Mouse (Mus musculus): ENCODE results near the gene Plekhg1.

Plekhg1 gene

DNA sequence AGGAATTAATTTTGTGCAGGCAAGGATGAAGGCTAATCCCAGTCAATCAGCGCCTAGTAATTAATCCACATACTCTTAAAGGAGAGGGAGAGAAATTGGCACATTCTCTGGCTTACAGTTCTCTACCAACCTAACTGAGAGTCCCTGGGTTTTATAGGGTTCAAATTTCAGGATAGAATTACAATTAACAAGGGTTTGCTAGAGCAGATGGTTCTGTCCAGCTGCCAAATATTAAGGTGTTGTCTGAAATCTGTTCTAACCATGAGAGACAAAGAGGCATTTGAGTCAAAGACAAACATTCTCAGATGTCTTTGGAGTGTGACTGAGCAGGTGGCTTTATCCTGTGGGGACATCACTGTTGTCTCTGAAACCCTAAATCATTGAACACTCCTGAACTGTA, 87.2 kb downstream of the Plekhg1 start:
- DNase-seq (ENCODE audit: low spot score in 2 of 2), result no peak

- DNase-seq (ENCODE audit: low spot score in 2 of 2), result no peak
Observed at GRCm38 (mm10) chr10:3829472-3829871, 89.3 kb downstream of the Plekhg1 start.

DNA sequence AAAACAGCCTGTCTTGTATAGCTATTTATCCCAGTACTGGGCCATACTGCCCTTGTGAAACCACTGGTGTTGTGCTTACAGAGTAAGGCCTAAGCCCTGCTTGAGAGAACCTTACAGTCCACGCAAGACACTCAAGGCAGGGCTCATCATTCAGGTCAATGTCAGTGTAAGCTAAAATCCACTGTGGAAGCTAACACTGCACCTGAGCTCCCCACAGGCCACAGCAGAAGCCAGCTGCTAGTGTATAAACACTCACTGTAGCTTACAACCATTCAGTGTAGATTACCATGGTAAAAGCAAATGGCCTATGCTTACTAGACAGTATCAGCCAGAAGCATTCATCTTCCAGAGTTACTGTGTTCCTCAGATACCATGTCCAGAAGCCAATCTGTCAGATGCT, 90.5 kb downstream of the Plekhg1 start:
- no peak for DNase-seq (ENCODE audit: low spot score in 2 of 2)

GRCm38 (mm10) chr10:3831597-3832351, 91.6 kb downstream of the Plekhg1 start:
- no peak for DNase-seq (ENCODE audit: low spot score in 2 of 2)

- no peak for DNase-seq (ENCODE audit: low spot score in 2 of 2)
Observed at GRCm38 (mm10) chr10:3834060-3834459, 93.9 kb downstream of the Plekhg1 start.

DNA sequence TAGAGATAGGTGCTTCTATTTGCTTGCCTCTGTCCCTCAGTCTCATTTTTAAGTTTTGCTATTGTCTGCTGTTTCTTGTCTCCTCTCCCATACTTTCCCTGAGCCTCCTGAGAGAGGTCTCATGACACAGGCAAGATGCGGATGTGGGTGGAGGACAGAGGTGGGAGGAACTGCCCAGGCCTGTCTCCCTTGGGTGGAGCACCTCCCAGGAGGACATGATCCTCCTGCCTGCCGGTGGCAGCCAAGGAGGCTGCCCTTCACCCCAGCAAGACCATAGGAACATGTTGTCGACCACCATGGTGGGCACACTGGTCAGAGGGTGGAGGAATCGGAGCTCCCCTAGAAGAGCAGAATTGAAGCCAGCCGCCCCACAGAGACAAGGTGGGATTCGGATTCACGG, 94.5 kb downstream of the Plekhg1 start:
- DNase-seq (ENCODE audit: low spot score in 2 of 2), result no peak

- no peak for DNase-seq (ENCODE audit: low spot score in 2 of 2)
Observed at GRCm38 (mm10) chr10:3835616-3836015, 95.5 kb downstream of the Plekhg1 start.

DNA sequence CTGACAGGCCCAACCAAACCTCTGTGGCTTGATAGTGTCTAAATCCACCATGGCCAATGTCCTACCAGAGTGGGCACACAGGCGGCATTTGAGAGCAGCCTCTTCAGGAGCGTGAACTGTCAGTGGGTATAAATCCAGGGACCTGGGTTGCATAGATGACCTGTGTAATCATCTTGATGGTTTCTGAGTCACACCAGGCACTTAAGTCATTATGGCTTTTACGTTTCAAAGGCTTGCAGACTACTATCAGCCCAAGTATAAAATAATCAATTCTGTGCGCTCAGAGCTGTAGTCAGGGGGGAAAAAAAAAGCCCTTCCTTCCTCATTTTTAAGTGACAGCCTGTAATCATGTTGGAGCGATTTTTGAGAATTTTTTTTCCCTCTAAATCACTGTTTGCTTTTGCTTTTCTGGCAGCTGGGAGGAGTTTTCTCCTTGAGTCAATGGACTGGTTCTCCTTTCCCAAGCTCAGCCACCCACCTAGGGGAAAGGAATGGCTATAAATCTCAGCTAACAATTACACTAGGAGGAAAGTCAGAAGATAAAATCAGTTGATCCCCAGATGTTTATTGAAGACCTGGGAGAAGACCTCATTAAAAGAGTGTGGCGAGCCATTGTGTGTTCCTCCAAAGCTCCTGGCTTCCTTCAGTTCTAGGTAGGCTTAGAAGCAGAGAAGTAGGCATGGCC, 99.7 kb downstream of the Plekhg1 start:
- DNase-seq (ENCODE audit: low spot score in 2 of 2), result no peak

DNA sequence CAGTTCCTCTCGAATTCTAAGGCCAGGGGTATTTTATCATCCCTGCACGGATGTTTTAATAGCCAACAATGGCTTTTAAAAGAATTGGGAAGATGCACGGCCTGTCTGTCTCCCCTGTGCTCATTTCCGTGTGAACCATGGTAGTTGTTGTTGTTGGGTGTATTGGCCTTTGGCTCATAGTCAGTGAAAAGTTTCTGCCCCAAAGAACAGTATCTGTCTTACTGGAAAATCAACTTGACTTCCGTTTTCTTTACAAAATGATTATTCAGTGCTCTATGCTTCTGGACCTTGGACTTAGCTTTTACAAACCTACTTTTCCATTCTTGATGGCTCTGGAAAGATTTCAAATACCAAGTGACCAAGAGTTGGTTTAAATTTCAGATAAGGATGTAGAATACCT, 104.3 kb downstream of the Plekhg1 start:
- DNase-seq (ENCODE audit: low spot score in 2 of 2), result no peak

GRCm38 (mm10) chr10:3847021-3847420, 106.9 kb downstream of the Plekhg1 start:
- DNase-seq (ENCODE audit: low spot score in 2 of 2), result no peak

GRCm38 (mm10) chr10:3851461-3851860, 111.3 kb downstream of the Plekhg1 start:
- no peak for DNase-seq (ENCODE audit: low spot score in 2 of 2)

DNA sequence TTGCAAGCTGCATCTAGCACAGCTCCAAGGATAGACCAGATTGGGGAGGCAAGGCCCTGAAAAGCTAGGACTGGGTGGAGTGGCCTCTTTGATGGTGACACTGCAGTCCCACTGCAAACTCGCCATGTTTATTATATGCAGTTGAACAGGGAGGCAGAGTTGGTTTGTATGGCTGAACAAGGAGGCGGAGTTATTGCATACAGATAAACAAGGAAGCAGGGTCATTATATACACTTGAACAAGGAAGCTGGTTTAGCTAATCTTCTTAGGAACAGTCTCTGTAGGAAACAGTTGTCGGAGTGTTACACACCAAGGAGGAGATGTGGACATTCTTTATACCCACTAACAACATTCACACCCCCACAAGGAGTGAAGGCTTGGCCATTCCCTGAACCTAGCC, 112.6 kb downstream of the Plekhg1 start:
- no peak for DNase-seq (ENCODE audit: low spot score in 2 of 2)

DNA sequence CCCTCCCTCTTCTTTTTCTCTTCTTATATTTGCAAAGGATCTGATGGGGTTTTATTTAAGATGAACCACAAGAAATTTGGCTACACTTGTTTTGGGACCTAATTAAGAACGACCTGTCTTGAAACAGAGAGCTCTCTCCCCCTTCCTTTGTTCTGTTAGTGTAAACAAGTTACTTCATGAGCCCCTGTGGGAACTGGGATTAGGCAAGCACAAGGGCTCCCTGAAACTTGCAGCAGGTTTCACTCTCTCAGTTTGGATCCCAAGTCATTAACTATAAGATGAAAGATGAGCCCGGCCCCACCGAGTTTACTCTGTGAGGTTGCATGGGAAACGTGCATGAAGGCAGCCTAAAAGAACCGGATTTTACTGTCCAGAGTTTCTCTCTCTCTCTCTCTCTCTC, 117.7 kb downstream of the Plekhg1 start:
- DNase-seq (ENCODE audit: low spot score in 2 of 2), result no peak

DNA sequence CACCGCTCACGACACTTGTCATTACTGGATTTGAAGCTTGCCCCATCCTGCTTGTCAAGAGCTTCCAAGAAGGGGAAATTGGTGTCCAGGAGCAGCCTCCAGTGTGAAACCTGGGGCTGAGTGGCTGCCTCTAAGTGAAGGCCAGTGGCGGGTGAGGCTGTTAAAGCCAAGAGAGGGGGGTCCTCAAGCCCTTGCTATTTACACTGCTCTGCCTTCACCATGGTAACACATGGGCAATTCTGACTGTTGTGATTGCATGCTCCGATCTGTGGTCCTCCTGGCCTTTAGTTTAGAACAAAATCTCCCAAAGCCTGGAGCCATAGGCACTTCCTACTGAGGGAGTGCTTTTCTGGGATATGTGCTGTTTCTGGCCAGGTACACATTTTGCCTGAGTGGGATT, 118.3 kb downstream of the Plekhg1 start:
- DNase-seq (ENCODE audit: low spot score in 2 of 2), result no peak

GRCm38 (mm10) chr10:3858961-3859714, 119.0 kb downstream of the Plekhg1 start:
- DNase-seq (ENCODE audit: low spot score in 2 of 2), result no peak

DNA sequence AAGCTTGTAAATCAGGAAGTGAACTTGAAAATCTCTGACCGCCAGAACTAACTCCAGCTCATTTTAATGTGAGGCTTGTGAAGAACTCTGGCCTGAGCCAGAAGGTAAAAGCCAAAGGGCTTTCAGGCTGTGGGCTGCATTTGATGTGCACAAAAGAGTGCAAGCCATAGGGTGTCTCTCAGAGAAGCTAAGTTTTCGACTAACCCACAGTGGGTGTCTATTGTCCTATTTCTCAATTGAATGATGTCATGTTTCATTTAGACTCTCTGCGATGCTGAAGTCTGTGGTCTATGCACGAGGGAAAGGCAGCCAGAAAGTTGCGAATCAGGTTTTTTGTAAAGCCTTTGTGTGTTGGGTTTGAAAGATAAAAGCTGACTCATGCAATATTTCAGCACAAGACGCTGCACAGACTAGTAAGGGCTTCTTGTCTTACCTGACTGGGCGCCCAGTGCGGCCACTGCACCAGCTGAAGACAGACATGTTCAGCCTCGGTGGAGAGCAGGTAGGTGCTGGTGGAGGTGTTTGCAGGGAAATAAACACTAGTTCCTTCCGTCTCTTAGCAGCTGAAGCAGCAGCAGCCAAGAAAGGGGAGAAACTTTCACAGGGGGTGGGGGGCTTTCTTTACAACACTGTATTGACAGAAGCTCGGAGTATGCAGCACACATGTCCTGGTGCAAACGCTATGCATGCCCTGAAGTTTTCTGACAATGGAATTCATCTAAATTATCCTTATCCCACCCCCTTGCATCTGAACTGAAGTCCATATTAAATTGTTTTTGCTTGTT, 123.4 kb downstream of the Plekhg1 start:
- DNase-seq (ENCODE audit: low spot score in 2 of 2), result no peak

DNA sequence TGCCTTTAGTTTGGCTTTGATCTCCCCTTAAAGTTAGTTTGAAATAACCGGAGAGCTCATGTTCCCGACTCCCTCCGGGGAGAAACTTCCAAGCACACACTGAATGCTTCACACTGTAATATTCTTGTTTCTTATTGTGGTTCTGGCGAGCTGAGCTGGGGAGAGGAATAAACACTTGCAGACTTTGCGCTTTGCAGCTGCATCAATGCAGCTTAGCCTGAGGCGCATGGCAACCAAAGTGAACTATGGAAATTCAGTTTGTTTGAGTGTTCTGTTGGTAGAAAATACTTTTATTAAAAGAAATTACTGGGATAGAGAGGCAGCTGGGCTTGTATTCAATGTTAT, 124.0 kb downstream of the Plekhg1 start:
- no peak for DNase-seq (ENCODE audit: low spot score in 2 of 2)

DNA sequence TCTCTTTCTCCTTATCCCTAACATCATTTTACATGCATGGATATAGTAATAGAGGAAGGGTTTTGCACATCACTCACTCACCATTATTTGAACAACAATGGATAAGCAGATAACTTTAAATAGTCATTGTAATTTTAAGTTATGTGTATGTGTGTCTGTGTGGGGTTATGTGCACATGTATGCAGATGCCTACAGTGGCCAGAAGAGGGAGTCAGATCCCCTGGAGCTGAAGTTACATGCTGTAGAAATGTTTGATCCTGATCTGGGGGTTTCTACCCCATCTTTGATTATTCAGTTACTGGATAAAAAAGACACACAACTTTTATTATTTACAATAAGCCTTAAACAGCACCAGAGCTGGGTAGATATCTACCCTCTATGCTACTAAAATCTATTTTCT, 127.1 kb downstream of the Plekhg1 start:
- DNase-seq (ENCODE audit: low spot score in 2 of 2), result no peak

DNA sequence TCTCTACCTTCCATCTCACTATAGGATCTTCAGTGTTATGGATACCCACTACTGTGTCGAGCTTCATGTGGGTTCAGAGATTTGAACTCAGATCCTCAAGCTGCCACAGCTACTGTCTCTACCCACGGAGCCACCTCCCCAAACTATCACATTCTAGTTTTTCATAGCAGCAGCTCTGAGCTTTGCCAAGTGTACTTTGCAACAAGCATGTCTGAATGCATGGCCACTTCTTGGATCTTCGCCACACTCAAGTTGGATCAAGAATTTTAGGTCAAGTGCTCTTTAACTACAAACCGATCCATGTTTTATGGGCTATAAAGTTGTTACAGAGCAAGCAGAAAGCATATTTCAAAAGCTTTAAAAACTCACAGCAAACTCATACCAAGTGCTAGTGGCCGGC, 130.7 kb downstream of the Plekhg1 start:
- DNase-seq (ENCODE audit: low spot score in 2 of 2), result no peak

GRCm38 (mm10) chr10:3873467-3873866, 133.3 kb downstream of the Plekhg1 start:
- no peak for DNase-seq (ENCODE audit: low spot score in 2 of 2)

- DNase-seq (ENCODE audit: low spot score in 2 of 2), result no peak
Observed at GRCm38 (mm10) chr10:3877852-3878535, 137.8 kb downstream of the Plekhg1 start.
